Mouse (Mus musculus) A20 (cell line): ENCODE measurements around the gene Slc2a8.

ENCODE experiments used
- DNase-seq: peaks from one replicate; pipeline ENCODE4 v3.0.0-alpha.2; 2011; ENCODE audit warnings: low read depth, low spot score

Slc2a8 gene

DNA sequence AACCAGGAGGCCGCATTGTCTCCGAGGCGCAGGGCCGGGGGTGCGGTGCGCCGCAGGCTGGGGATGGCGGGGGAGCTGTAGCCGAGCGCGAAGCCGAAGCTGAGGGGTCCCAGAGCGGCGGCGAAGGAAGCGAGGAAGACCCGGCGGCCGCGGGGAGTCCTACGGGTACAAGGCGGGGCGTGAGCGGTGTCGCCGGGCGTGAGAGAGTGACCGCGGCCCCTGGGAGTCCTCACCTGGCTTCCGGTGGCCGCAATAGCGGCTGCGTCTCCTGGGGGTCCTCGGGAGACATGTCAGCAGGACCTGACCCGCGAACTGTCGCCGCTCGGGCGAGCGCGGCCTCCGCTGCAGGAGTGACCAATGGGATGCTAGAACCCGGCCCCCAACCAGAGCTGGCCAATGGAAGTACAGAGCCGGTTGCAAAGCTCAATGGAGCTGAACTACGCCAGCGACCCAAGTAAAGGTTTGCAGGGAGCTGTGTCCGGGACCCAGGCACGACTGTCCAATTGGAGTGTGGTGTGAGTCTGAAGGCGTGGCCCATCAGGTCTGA lies at the start of gene Slc2a8:
TSS of gene Slc2a8 (minus strand) at position 359 of the 547 bp plus-strand sequence.
- DNase-seq: peak; percentile 95

DNA sequence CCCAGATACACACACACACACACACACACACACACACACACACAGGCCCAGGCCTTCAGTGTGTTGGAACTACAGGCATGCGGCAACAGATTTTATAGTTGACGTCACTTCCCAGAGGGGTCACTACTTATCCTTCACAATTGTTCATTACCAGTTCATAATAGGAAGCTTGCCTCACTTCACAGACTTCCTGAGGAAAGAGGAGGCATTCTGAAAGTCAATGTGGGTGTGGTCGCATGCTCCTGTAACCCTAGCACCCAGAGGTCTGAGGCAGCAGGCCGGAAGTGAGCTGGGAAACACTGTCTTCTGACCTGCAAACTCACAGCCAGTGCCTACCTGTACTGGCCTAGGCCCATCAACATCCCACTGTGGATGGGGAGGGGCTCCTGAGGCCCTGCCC lies 43.2 kb upstream of the Slc2a8 start:
- DNase-seq: no peak

DNA sequence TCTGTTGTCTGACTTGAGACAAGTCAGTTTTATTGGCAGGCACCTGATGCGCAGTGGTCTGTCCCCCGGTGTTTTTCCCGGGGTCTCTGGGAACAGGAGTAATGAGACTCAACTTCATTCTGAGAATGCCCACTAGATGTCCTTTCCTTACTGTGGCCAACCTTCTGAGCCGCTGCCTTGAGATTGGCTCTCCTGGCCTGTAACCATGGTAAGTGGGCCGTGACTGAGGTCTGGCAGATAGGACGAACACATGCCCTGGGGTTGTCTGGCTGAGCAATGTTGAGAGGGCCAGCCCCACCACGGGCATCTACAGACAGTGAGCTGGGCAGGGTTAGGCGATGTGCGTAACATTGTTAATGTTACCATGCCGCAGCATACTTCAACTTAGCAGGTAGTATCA lies 42.7 kb upstream of the Slc2a8 start:
- DNase-seq: no peak

DNA sequence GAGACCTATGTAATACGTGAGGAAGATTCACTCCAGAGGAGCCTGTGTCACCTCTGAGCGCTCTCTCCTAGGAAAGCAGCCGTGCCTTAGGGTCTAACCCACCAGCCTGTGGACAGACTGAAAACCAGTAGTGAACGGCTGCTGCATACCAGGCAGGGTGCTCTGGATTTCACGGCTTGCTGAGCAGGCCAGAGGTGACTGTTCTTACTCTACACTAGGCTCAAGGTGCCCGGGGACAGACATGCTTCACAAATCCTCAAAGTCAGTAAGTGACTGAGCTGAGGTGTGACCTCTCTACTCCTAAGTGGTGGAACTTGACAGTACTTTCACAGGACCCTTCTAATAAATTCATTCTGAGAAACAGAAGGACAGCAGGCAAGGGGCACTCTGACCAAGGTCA lies 41.0 kb upstream of the Slc2a8 start:
- DNase-seq: no peak

DNA sequence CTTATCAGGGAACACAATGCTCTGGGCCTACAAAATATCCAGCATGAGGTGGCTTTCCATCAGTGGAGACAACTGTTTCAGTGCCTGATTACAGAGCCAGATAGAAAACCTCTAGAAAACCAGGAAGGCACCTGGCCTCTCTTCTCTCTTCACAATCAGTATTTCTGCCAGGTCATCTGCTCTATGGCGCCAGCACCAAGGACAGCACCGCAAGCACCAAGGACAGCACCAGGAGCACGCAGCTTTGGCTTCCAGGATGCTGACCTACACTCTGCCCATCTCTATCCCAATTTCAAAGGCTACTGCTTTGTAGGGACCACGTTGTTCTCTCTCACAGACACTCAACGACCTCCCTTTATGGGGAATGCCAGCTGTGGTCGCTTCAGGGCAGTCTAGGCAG lies 36.1 kb upstream of the Slc2a8 start:
- DNase-seq: peak; percentile 52

DNA sequence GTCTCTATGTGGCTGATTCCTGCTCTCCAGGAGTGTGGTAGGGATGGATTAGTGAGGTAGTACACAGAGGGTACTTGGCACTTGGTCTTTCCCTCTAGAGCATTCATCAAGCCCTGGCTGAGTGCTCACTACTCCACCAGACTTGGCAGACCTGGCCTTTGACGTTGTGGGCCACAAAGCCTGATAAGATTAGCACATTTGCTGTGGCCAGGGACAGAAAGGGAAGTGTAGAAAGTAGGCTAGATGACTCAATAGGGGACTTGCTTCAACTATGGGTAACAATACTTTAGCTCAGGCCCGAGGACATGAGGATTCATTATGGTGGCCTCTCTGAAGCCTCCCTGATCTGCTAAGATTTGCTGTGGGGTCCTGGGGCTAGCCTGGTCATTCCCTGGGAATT lies 35.3 kb upstream of the Slc2a8 start:
- DNase-seq: no peak

DNA sequence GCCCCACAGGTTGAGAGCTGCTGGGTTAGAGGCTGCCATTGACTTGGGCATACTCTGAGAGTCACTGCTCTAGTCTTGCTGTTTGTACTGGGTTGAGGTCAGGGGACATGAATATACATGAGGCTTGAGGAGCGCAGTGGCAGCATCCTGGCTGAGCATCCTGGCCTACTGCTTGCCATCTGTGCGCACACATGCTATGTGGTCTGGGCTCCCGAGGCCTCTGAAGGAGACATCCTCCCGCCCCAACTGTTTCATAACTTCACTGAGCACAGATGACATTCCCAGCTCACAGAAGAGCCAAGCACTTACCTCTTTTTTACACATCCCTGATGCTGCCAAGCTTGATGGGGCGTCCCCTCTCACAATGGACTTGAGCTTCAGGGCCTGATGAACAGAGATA lies 33.0 kb upstream of the Slc2a8 start:
- DNase-seq: no peak

DNA sequence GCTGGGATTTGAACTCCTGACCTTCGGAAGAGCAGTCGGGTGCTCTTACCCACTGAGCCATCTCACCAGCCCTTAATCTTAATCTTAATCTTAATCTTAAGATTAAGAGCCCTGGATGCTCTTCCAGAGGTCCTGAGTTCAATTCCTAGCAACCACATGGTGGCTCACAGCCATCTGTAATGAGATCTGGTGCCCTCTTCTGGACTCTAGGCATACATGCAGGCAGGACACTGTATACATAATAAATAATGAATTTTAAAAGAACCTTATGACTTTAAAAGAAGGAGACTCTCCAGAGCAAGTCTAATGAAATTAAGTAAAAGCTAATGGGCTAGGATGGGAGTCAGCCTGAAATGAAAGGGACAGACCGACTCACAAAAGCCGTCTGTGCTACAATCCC lies 27.2 kb upstream of the Slc2a8 start:
- peak; percentile 22 for DNase-seq

DNA sequence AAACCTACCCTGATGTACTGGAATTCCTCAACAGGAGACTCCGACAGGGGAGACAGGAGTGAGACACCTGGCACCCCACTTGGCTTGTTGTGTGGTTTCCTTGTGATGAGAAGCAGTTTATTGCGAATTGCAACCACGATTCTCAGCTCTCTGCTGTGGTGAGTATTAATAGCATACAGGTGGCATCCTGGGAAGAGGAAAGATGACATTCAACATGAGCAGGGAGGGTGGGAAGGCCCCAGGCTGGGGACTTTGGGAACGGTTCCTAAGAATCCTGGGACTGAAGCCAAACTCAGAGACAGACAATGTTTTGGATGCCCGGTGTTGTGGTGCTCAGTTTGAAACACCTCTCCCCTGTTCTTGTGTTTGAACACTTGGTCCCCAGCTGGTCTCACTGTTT lies 23.2 kb upstream of the Slc2a8 start:
- DNase-seq: no peak

DNA sequence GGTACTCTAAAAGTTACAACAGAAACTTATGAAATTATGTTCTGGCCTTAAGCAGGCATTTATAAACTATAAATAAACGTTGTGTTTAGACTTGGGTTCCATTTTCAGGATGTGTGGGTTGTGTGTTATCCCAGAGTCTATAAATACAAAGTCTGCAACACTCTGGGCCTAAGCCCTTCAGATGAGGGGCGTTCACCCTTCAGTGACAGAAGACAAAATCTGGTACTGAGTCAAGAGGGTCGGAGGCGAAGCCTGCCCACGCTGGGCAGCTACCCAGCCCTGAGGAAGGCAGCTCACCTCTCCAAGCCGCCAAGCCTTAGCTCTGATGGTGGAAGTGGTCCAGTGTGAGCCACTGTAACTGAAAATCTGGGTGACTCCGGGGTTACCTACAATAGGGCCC lies 20.3 kb upstream of the Slc2a8 start:
- no peak for DNase-seq

DNA sequence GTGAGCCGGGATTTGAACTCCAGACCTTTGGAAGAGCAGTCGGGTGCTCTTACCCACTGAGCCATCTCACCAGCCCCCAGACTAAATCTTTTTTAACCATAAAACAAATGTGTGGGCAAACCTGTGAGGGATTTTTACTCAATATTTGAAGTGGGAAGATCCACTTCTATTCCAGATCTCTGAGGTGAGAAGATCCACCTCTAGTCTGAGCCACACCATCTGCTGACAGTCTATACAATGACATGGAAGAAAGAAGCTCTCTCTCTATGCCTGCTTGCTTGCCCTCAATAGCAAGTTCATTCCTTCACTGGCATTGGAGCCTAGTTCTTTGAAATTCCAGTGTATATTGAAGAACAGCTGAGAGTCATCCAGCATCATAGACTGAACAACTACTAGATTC lies 17.9 kb upstream of the Slc2a8 start:
- DNase-seq: no peak

DNA sequence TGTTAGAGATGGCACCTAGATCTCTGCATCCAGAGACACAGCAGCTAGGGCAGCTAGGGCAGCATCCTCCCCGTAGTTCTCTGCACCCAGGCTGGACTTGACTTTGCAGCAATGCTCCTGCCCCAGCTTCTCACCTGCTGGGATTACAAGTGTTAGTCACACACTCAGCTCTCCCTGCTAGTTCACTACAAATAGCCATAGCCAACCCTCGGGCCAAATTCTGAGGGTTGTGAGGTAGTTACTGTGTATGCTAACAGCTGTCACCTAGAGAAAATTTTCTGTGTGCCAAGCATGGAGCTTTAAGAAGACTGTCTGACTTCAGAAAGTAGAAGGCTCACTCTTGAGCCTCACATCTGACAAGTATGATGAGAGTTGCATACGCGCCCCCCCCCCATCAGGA lies 15.9 kb upstream of the Slc2a8 start:
- DNase-seq: no peak

DNA sequence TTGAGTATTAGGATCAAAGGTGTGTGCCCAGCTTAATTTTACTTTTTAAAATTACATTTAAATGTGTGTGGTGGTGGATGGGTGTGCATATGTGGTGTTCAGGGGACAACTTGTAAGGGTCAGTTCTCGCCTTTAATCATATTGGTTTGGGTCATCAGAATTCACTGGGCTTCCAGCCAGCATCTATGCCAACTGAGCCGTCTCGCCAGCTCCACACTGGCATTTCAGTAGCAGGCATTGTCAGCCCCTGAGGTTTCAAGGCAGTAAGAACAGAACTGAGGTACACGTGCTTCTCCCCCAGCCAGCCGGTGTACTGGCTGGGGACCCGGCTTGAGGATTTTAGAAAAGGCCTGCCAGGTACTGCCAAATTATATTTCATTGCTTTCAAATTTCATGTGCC lies 15.2 kb upstream of the Slc2a8 start:
- DNase-seq: no peak

DNA sequence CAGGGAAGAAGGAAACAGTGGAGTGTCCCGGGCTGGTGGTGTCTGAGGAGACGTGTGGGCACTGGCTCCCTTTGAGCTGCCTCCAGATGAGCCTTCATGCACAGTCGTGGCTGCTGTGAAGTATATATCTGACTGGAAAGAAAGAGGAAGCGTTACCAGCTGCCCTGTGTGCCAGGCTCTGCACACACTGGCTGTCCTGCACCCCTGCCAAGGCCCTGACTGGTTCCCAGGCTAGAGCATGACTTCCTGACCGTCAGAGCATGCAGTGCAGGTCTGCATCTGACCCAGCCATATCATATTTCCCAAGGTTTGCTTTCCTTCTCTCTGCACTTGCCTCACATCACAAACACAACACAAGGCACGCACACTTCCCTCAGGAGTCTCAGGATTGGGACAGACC lies 10.2 kb upstream of the Slc2a8 start:
- peak; percentile 61 for DNase-seq

DNA sequence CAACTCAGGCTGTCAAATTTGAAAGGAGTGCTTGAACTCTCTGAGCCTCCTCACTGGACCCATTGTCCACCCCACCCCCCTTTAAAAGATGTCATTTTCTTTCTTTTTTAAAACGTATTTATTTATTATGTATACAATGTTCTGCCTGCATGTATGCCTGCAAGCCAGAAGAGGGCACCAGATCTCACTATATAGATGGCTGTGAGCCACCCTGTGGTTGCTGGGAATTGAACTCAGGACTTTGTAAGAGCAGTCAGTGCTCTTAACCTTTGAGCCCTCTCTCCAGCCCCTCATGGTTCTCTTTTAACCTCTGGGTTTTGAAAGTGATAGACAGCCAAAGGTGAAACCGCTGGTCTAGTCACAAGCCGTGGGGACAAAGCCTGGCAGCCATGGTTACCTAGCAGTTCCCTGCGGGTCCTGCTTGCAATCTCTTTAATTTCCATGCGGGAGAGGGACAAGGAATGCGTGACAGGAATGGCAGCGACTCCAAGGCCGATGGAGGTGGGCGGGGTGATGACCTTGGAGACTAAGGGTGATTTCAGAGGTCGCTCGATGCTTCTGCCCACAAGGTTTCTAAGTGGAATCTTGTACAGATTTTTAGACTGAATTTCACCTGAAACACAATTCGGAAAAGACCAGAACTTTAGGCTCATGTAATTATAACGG lies 8.4 kb upstream of the Slc2a8 start:
- DNase-seq: peak; percentile 52

DNA sequence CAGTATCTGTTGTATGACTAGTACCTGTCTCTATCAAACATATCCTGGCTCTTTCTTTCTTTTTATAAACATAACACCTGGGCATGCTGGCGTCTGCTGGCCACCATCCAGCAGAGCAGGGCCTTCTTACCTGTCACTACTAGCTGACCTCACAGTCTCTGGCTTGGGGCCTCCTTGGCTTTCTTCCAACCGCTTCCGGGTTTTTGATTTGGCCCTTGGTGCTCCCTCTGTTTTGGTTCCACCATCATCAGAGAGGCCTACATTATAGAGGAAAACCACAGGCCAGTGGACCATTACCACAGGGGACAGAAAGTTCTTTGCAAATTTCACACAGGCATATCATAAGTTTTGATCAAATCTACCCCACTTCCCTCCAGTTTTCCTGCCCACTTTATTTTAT lies 7.5 kb upstream of the Slc2a8 start:
- DNase-seq: no peak

DNA sequence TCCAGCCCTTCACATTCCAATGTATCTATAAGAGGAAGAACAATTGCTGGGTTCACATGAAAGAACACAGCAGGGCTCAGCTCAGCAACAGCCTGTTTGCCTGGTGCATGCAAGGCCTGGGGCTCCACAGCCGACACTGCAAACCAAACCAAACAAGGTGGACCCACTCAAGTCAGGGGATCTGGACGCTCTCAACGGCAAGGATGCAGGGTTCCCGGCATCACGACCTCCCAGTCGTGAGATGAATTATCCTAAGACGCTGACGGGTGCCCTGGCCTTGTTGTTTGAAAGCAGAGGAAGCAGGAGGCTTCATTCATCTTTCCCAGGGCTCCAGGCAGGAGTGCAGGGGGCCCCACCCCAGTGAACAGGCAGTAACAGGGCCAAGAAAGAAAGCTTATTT lies 4.0 kb upstream of the Slc2a8 start:
- DNase-seq: no peak

DNA sequence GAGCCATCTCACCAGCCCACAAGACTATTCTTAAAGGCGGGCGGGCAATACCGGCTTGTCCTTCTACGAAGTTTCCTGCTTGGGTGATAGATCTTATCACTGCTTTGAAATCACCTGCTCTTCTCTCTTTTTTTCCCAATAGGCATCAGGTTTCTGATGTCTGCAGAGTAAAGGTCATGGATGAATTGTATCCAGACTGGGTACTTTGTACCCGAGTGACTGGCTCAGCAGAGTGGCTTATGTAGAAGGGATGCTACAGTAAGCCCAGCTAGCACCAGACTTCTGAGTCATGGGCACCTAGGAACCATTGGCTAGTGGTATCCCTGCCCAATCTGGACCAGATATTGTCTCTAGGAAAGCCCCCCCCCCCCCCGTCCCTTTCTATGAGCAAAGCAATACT lies 1.7 kb upstream of the Slc2a8 start:
- no peak for DNase-seq

DNA sequence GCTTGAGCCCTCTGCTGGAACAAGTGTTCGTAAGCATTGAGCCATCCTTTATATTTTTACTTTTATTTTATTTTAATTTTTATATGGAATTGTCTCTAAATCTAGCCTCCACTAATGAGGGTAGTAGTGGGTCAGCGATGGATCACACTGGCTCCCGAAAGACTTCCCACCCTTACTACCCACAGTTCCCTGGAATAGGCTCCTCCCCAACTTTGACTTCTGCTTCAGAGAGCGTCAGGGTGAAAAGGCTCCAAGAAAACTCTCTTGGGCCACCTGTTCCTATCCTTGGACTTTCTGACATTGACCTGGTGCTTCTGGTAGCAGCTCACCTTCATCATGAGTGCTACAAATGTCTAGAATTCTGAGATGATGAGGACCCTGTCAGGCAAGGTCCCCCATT lies 817 bp upstream of the Slc2a8 start:
- peak; percentile 42 for DNase-seq

DNA sequence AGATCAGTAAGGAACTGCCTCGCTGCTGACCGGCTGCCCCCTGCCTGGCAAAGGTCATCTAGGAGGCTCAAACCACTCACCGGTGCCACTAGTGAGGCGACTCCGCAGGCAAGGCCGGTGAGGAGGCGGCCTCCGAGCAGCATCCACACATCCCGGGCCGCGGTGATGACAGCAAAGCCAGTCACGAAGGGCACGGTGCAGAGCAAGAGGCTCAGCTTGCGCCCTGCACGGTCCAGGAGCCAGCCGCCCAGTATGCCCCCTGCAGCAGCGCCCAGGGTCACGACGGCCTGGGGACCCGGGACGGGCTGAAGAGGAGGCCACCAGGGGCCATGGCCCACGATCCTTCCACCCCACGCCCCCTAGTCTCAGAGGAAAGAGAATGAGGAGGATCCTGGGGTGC lies 602 bp downstream of the Slc2a8 start:
- peak; percentile 48 for DNase-seq

DNA sequence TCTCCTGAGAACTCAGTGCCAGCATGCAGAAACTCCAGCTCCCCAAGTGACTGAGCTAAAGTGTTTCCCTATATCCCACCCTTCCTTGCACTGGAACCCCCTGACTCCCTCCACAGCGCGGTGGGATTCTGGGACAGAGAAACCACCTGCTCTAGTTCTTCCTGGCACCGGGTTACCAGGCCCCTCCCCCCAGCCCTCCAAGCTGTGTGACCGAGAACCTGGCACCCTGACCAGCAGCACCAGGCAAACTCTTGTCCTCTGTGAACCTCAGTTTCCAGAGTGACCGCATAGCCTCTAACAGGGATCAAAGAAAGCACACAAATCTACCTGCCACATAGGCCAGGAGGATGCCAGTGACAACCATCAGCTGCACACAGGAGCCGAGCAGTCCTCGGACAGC lies 2.2 kb downstream of the Slc2a8 start:
- no peak for DNase-seq

DNA sequence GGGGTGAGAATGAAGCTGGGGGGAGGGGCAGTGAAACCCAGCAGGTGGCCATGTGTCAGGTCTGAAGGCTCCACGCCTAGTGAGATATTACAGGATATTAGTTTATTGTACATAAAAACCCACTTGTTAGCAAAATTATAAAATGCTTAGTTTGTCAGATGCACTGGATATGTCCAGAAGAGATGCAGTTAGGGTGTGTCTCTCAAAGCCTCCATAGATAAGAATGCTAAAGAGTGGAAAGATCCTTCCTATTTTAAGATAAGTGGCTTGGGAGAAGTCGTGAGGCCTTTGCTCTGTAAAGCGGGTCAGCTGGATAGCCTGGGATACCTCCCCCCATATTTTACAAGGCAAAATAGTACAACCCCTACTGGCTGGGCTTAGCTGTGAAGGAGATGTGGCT lies 3.2 kb downstream of the Slc2a8 start:
- no peak for DNase-seq

DNA sequence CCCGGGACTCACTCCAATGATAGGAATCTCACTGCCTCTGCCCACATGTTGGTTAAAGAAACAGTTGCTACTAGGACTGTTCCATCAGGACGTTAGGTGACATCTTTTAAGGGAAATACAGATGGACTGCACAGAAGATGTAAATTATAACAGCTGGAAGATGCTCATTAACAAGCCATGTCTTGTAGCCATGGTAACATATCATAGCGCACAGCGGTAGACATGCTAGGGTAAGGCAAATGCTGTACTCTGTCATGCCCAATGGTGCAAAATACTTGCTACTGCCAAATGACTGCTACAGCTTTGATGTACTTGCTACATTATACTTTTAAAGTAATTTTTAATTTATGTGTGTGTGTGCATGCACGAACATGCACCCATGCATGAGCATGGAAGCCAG lies 4.8 kb downstream of the Slc2a8 start:
- DNase-seq: no peak

DNA sequence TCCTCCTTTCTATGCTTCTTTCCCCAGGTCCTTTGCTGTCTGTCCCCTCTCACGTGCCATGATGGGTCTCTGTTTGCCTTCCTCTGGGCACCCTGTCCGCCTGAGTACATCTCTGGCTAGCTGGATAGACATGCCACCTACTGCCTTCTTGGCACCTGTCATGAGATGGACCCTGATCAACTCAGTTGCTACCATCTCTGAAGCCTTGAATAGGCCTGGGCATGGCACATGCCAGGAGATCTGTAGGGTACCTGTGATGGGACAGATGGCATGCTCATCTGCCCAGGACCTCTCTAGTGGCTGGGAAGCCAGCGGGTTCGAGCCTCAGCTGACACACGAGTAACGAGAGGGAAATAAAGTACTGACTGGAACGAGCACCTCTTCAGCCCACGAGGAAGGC lies 7.7 kb downstream of the Slc2a8 start:
- no peak for DNase-seq
